Mouse (Mus musculus) kidney, postnatal 14 days (tissue): Measurements from ENCODE around the gene Aqp5.

Experiments
- DNase-seq: peaks from one replicate; pipeline ENCODE4 v3.0.0; 2022; ENCODE audit warnings: mixed read lengths

Aqp5 gene

GRCm38 (mm10) chr15:99596841-99597240, 6.3 kb downstream of the Aqp5 start:
- DNase-seq: no peak

- DNase-seq: no peak
Observed at GRCm38 (mm10) chr15:99597596-99597995, 7.0 kb downstream of the Aqp5 start.

GRCm38 (mm10) chr15:99599245-99600070, 8.9 kb downstream of the Aqp5 start:
- no peak for DNase-seq

GRCm38 (mm10) chr15:99600986-99601822, 10.6 kb downstream of the Aqp5 start, which contains the start of gene Aqp6:
Aqp6 (plus strand) TSS chr15:99601400.
- DNase-seq: no peak

- no peak for DNase-seq
Observed at GRCm38 (mm10) chr15:99601823-99602120, 11.2 kb downstream of the Aqp5 start.

- DNase-seq: no peak
Observed at GRCm38 (mm10) chr15:99602206-99602820, 11.7 kb downstream of the Aqp5 start.

GRCm38 (mm10) chr15:99603216-99603615, 12.6 kb downstream of the Aqp5 start:
- no peak for DNase-seq

- no peak for DNase-seq
Observed at GRCm38 (mm10) chr15:99605595-99605994, 15.0 kb downstream of the Aqp5 start.

GRCm38 (mm10) chr15:99606515-99606914, 15.9 kb downstream of the Aqp5 start:
- no peak for DNase-seq

GRCm38 (mm10) chr15:99607388-99608113, 17.0 kb downstream of the Aqp5 start:
- no peak for DNase-seq

- no peak for DNase-seq
Observed at GRCm38 (mm10) chr15:99608382-99609125, 18.0 kb downstream of the Aqp5 start.

- DNase-seq: no peak
Observed at GRCm38 (mm10) chr15:99611563-99611962, 21.0 kb downstream of the Aqp5 start.

- no peak for DNase-seq
Observed at GRCm38 (mm10) chr15:99614273-99614672, 23.7 kb downstream of the Aqp5 start.

GRCm38 (mm10) chr15:99614753-99615152, 24.2 kb downstream of the Aqp5 start:
- peak; percentile 54 for DNase-seq

GRCm38 (mm10) chr15:99615246-99615645, 24.7 kb downstream of the Aqp5 start:
- DNase-seq: no peak

GRCm38 (mm10) chr15:99618595-99618994, 28.0 kb downstream of the Aqp5 start:
- DNase-seq: no peak

- no peak for DNase-seq
Observed at GRCm38 (mm10) chr15:99619821-99620220, 29.2 kb downstream of the Aqp5 start.

- no peak for DNase-seq
Observed at GRCm38 (mm10) chr15:99622063-99622462, 31.5 kb downstream of the Aqp5 start.

GRCm38 (mm10) chr15:99631618-99632017, 41.0 kb downstream of the Aqp5 start:
- DNase-seq: no peak

- no peak for DNase-seq
Observed at GRCm38 (mm10) chr15:99634702-99635101, 44.1 kb downstream of the Aqp5 start.

GRCm38 (mm10) chr15:99637405-99638123, 47.0 kb downstream of the Aqp5 start:
- no peak for DNase-seq

- DNase-seq: no peak
Observed at GRCm38 (mm10) chr15:99638124-99638485, 47.5 kb downstream of the Aqp5 start.
